In genomic region chr7:29280801-29281200, GRCm38 (mm10) we compare ENCODE assay signal across 8 mouse cellular contexts. TPM values are rescaled to one million over a fixed set of nuclear protein-coding genes. Genes with fewer than 3 reads are reported as not detected.
DNase-seq lines count a peak whose midpoint lies in the region; ATAC-seq and TF ChIP-seq lines count a peak whose summit lies in the region.

No protein-coding gene starts in this region.

- peaks cover 33% of the 10 kb centered on the region for H3K27me3 ChIP-seq in embryonic facial prominence, embryonic 12.5 days

- H3K27ac ChIP-seq in left cerebral cortex, adult 2 months, result no peak overlapping the region
- no peak overlapping the region for H3K27ac ChIP-seq in embryonic facial prominence, embryonic 12.5 days

- no peaks in the 10 kb centered on the region for H3K36me3 ChIP-seq in embryonic facial prominence, embryonic 12.5 days

- 12% methylated on average over 13 of the region's 13 CpGs for WGBS in embryonic facial prominence, embryonic 12.5 days

- peak overlapping the region; percentile 60; the same call in 1 of the 2 replicates for H3K9ac ChIP-seq in embryonic facial prominence, embryonic 12.5 days

- no peak for DNase-seq in left cerebral cortex, adult 2 months (ENCODE audit: extremely low spot score in 1 of 2, low spot score in 2 of 2)
- no peak for DNase-seq in left cerebral cortex, adult 9 months (ENCODE audit: low spot score in 2 of 2)
- DNase-seq in induced T-regulatory cell, adult 2 months (ENCODE audit: low read depth), result peak; percentile 49
- peak; percentile 52 for DNase-seq in naive thymus-derived CD4-positive, alpha-beta T cell, adult 2 months (ENCODE audit: low read depth)
- no peak for DNase-seq in gastrocnemius, postnatal 4 days (ENCODE audit: low spot score in 2 of 2)
- DNase-seq in urinary bladder, postnatal 10 days (ENCODE audit: low spot score), result no peak
- DNase-seq in yolk sac, embryonic 10.5 days (ENCODE audit: low spot score), result no peak

- peaks cover 5% of the 10 kb centered on the region for H3K4me1 ChIP-seq in embryonic facial prominence, embryonic 12.5 days

- TF ChIP-seq CTCF in left cerebral cortex, adult 2 months (IDR thresholded peaks at IDR 0.05), result no peak

- no peak for ATAC-seq in embryonic facial prominence, embryonic 12.5 days (ENCODE audit: insufficient number of reproducible peaks, insufficient read depth, low FRiP score, low TSS enrichment)

- peak overlapping the region; percentile 99 for H3K4me2 ChIP-seq in embryonic facial prominence, embryonic 12.5 days (replicated peaks)

- intact Hi-C loops in left cerebral cortex, adult 2 months (cut with DNase I), result no loop called here

- H3K9me3 ChIP-seq in embryonic facial prominence, embryonic 12.5 days, result no peaks in the 10 kb centered on the region

- H3K4me3 ChIP-seq in left cerebral cortex, adult 2 months, result peak overlapping the region; percentile 60
- H3K4me3 ChIP-seq in embryonic facial prominence, embryonic 12.5 days, result peak overlapping the region; percentile 59

RNA-seq across cellular contexts. Expression of gene Spint2, which starts 0.9 kb away (rescaled TPM):
- total RNA-seq in left cerebral cortex, adult 2 months (2021), result 10 to 100 TPM; 26.4 to 27.8 TPM
- polyA plus RNA-seq in embryonic facial prominence, embryonic 12.5 days (2016; fragmentation: Nextera tagmentation; extraction: Ambion mirVana), result 94.0 and 104 TPM in 2 replicates
- 1 to 10 TPM; 7.3 to 9.6 TPM for total RNA-seq in gastrocnemius, postnatal 4 days (2021)

RNA-seq across cellular contexts. Expression of gene Ppp1r14a, which starts 8.3 kb away (rescaled TPM):
- total RNA-seq in left cerebral cortex, adult 2 months (2021), result 10 to 100 TPM; 15.1 to 18.2 TPM
- 17.1 and 19.6 TPM in 2 replicates for polyA plus RNA-seq in embryonic facial prominence, embryonic 12.5 days (2016; fragmentation: Nextera tagmentation; extraction: Ambion mirVana)
- total RNA-seq in gastrocnemius, postnatal 4 days (2021), result 10 to 100 TPM; 16.0 to 16.9 TPM

RNA-seq across cellular contexts. Expression of gene Dpf1, which starts 22.9 kb away (rescaled TPM):
- 100 to 1,000 TPM; 114 to 128 TPM for total RNA-seq in left cerebral cortex, adult 2 months (2021)
- polyA plus RNA-seq in embryonic facial prominence, embryonic 12.5 days (2016; fragmentation: Nextera tagmentation; extraction: Ambion mirVana), result 25.7 and 27.9 TPM in 2 replicates
- 1 to 10 TPM; 4.3 TPM for total RNA-seq in gastrocnemius, postnatal 4 days (2021)

RNA-seq across cellular contexts. Expression of gene 2200002D01Rik, which starts 32.5 kb away (rescaled TPM):
- under 1 TPM in 1 of 2 experiments, not detected in 1; 0.32 TPM for total RNA-seq in left cerebral cortex, adult 2 months (2021)
- polyA plus RNA-seq in embryonic facial prominence, embryonic 12.5 days (2016; fragmentation: Nextera tagmentation; extraction: Ambion mirVana), result 1.9 and 2.6 TPM in 2 replicates
- 1 to 10 TPM in 1 of 2 experiments, under 1 TPM in 1; 0.81 to 1.9 TPM for total RNA-seq in gastrocnemius, postnatal 4 days (2021)

RNA-seq across cellular contexts. Expression of gene Yif1b, which starts 42.7 kb away (rescaled TPM):
- 10 to 100 TPM; 44.3 to 47.2 TPM for total RNA-seq in left cerebral cortex, adult 2 months (2021)
- 100 and 104 TPM in 2 replicates for polyA plus RNA-seq in embryonic facial prominence, embryonic 12.5 days (2016; fragmentation: Nextera tagmentation; extraction: Ambion mirVana)
- total RNA-seq in gastrocnemius, postnatal 4 days (2021), result 10 to 100 TPM; 57.3 to 58.5 TPM

Comparison
In these comparisons a context has a peak if more than half of its experiments do, and no peak if none do; other contexts are left out.
1. DNase-seq: peak in induced T-regulatory cell, adult 2 months (single experiment) and naive thymus-derived CD4-positive, alpha-beta T cell, adult 2 months (single experiment); none in left cerebral cortex, adult 2 months (0 of 2), left cerebral cortex, adult 9 months (0 of 2), gastrocnemius, postnatal 4 days (0 of 2), urinary bladder, postnatal 10 days (single experiment) and yolk sac, embryonic 10.5 days (single experiment).
2. RNA of gene Dpf1, which starts 22.9 kb away (total RNA-seq): 114 to 128 TPM in left cerebral cortex, adult 2 months; 4.3 TPM in gastrocnemius, postnatal 4 days; every median in the first group is over 10 times any median in the second.